Mouse (Mus musculus) liver, adult 2 months (tissue): ENCODE results near the gene Ssbp4. TPM values are rescaled to one million over a fixed set of nuclear protein-coding genes. Genes with fewer than 3 reads are reported as not detected.

Experiments used
- DNase-seq: peaks from one replicate; pipeline ENCODE4 v3.0.0-alpha.2; 2011; ENCODE audit warnings: low read depth, low spot score; ENCODE audit errors: extremely low read depth
- H3K27ac ChIP-seq: fragments of 200-500 bp; replicated peaks from 2 replicates; pipeline ENCODE4 v1.5.1; 2012; ENCODE audit warnings: low read depth, mild to moderate bottlenecking, control low read depth, inconsistent platforms, low read length; ENCODE audit not compliant: insufficient read depth
- H3K27me3 ChIP-seq: fragments of 200-500 bp; 2 replicates; pipeline ENCODE4 v1.6.1; 2012; ENCODE audit warnings: mild to moderate bottlenecking, moderate library complexity, low read length, inconsistent platforms; ENCODE audit not compliant: control insufficient read depth, insufficient read depth
- H3K36me3 ChIP-seq: fragments of 200-500 bp; 2 replicates; pipeline ENCODE4 v1.6.1; 2012; ENCODE audit warnings: low read length, inconsistent platforms; ENCODE audit not compliant: control insufficient read depth, insufficient read depth
- H3K4me1 ChIP-seq: fragments of 200-500 bp; 2 replicates; pipeline ENCODE4 v1.6.1; 2011; ENCODE audit warnings: low read length; ENCODE audit not compliant: control insufficient read depth, insufficient read depth
- H3K4me3 ChIP-seq: fragments of 200-500 bp; 2 replicates; pipeline ENCODE4 v1.5.1; 2011; ENCODE audit warnings: low read depth, mild to moderate bottlenecking, control low read depth, low read length, moderate library complexity; ENCODE audit not compliant: insufficient read depth
- H3K79me2 ChIP-seq: fragments of 200-500 bp; 2 replicates; pipeline ENCODE4 v1.6.1; 2012; ENCODE audit warnings: inconsistent platforms, mild to moderate bottlenecking, low read length, moderate library complexity; ENCODE audit not compliant: control insufficient read depth, insufficient read depth
- H3K9ac ChIP-seq: fragments of 200-500 bp; 2 replicates; pipeline ENCODE4 v1.6.1; 2012; ENCODE audit warnings: low read depth, mild to moderate bottlenecking, control low read depth, inconsistent platforms, low read length
- CTCF ChIP-seq: fragments of 200-500 bp; IDR thresholded peaks from 2 replicates; pipeline ENCODE4 v1.5.1; 2011; ENCODE audit warnings: low read depth, low read length, control low read depth
- POLR2A ChIP-seq: fragments of 200-500 bp; IDR thresholded peaks from 2 replicates; pipeline ENCODE4 v1.6.1; 2011; ENCODE audit warnings: low read length, control low read depth; ENCODE audit not compliant: insufficient read depth; ENCODE audit errors: extremely low read depth
- WGBS: fragments of 180-500 bp; shearing (Covaris S2); methylation state at CpG from one replicate; pipeline ENCODE4 v1.1.7; 2018; 5-methylcytosine and 5-hydroxymethylcytosine counted together
- polyA plus RNA-seq: library from polyadenylated mRNA; depleted of rRNA; stranded (reverse); fragments of >200 nt; gene quantifications from 2 replicates; pipeline ENCODE4 v1.2.3, GENCODE M21; 2012
- total RNA-seq: library from RNA; depleted of rRNA; stranded (reverse); fragments of >200 nt; gene quantifications from 2 replicates; pipeline ENCODE4 v1.2.3, GENCODE M21; 2014

Ssbp4 gene
- total and polyA plus RNA-seq, 2 experiments, result 2.3 to 16.4 TPM

GRCm38 (mm10) chr8:70654121-70654520, 45.4 kb upstream of the Ssbp4 start:
- H3K4me1 ChIP-seq, result peaks cover 28% of the 10 kb centered on the region
- H3K9ac ChIP-seq, result 0 out of 2 replicates have a peak overlapping the region, but pooled peaks have one; percentile 18
- WGBS, result 29% methylated on average over 1 of the region's 1 CpGs
- peaks cover 19% of the 10 kb centered on the region; the same call in 1 of the 2 replicates for H3K79me2 ChIP-seq
- no peak overlapping the region for H3K4me3 ChIP-seq
- H3K27ac ChIP-seq, result no peak overlapping the region; the same call in 1 of the 2 replicates
- no peaks in the 10 kb centered on the region for H3K27me3 ChIP-seq
- no peak for TF ChIP-seq POLR2A
- TF ChIP-seq CTCF, result no peak
- DNase-seq, result no peak
- peaks cover 37% of the 10 kb centered on the region for H3K36me3 ChIP-seq

GRCm38 (mm10) chr8:70653226-70653625, 44.6 kb upstream of the Ssbp4 start:
- H3K79me2 ChIP-seq, result peaks cover 16% of the 10 kb centered on the region; the same call in 1 of the 2 replicates
- TF ChIP-seq POLR2A, result no peak
- peak; percentile 95 for TF ChIP-seq CTCF
- H3K4me1 ChIP-seq, result peaks cover 35% of the 10 kb centered on the region
- peak; percentile 87 for DNase-seq
- peak overlapping the region; percentile 65 for H3K9ac ChIP-seq
- no peak overlapping the region for H3K4me3 ChIP-seq
- H3K27me3 ChIP-seq, result no peaks in the 10 kb centered on the region
- peak overlapping the region; percentile 79 for H3K27ac ChIP-seq
- 8% methylated on average over 2 of the region's 2 CpGs for WGBS
- peaks cover 37% of the 10 kb centered on the region for H3K36me3 ChIP-seq

DNA sequence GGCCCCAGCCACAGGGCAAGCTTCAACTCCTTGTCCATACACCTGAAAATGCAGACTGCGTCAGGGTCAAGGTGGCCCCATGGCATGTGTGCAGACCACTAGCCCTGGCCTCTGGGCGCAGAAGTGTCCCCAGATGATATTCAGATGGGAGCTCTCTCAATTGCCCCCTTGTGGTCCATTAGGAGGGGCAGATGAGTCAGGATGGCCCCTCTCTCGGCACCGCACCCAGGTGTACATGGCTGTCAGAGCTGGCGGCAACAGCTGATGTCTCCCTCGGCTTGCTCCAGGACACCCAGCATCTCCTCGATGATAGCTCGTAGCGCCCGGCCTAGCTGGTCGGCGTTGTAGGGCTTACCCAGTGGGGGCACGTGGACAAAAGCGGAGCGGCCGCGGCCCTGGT, 41.7 kb upstream of the Ssbp4 start:
- 97% methylated on average over 17 of the region's 17 CpGs for WGBS
- Histone ChIP-seq H3K79me2 (peaks cover 10% of the 10 kb centered on the region; the same call in 1 of the 2 replicates), H3K4me1 (peaks cover 49% of the 10 kb centered on the region), H3K9ac (peak overlapping the region; percentile 10; the same call in 1 of the 2 replicates), H3K36me3 (peaks cover 27% of the 10 kb centered on the region), H3K4me3 (no peak overlapping the region), H3K27me3 (no peaks in the 10 kb centered on the region), H3K27ac (peak overlapping the region; percentile 80)
- no peak for TF ChIP-seq CTCF
- TF ChIP-seq POLR2A, result no peak
- DNase-seq, result no peak

DNA sequence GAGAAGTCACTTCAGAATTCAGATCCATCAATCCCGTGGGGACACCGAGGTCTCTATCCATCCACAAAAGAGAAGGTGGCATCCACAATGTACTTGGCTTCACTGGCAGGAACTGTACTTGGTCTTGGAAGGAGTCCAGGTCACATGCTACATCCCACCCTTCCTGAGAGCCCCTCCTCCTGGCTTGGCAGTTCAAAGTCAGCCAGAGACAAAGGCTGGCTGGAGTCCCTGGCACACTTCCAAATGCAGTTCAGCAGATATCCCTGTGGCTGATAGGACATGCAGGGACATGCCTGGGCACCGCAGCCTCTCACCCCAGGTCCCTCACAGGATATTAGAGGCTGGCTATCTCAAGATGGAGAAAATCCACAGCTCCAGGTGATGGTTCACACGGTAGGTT, 40.7 kb upstream of the Ssbp4 start:
- TF ChIP-seq POLR2A, result no peak
- no peak for TF ChIP-seq CTCF
- Histone ChIP-seq H3K36me3 (peaks cover 20% of the 10 kb centered on the region), H3K79me2 (peaks cover 8% of the 10 kb centered on the region; the same call in 1 of the 2 replicates), H3K27me3 (no peaks in the 10 kb centered on the region), H3K4me1 (peaks cover 50% of the 10 kb centered on the region), H3K9ac (no peak overlapping the region), H3K4me3 (no peak overlapping the region), H3K27ac (peak overlapping the region; percentile 92)
- 6% methylated on average over 4 of the region's 4 CpGs for WGBS
- peak; percentile 94 for DNase-seq

- TF ChIP-seq POLR2A, result no peak
- TF ChIP-seq CTCF, result no peak
- H3K27me3 ChIP-seq, result no peaks in the 10 kb centered on the region
- H3K36me3 ChIP-seq, result peaks cover 20% of the 10 kb centered on the region
- H3K4me1 ChIP-seq, result peaks cover 50% of the 10 kb centered on the region
- DNase-seq, result no peak
- H3K4me3 ChIP-seq, result no peak overlapping the region
- H3K9ac ChIP-seq, result peak overlapping the region; percentile 5; the same call in 1 of the 2 replicates
- peaks cover 8% of the 10 kb centered on the region; the same call in 1 of the 2 replicates for H3K79me2 ChIP-seq
- WGBS, result 26% methylated on average over 3 of the region's 3 CpGs
- peak overlapping the region; percentile 92 for H3K27ac ChIP-seq
These were observed 40.2 kb upstream of the Ssbp4 start for GRCm38 (mm10) chr8:70648921-70649320.

- peak; percentile 99 for DNase-seq
- Histone ChIP-seq H3K79me2 (peaks cover 8% of the 10 kb centered on the region; the same call in 1 of the 2 replicates), H3K27me3 (no peaks in the 10 kb centered on the region), H3K36me3 (peaks cover 20% of the 10 kb centered on the region), H3K4me1 (peaks cover 46% of the 10 kb centered on the region), H3K9ac (no peak overlapping the region; the same call in 1 of the 2 replicates), H3K27ac (peak overlapping the region; percentile 92), H3K4me3 (no peak overlapping the region)
- no peak for TF ChIP-seq CTCF
- TF ChIP-seq POLR2A, result no peak
- 20% methylated on average over 1 of the region's 1 CpGs for WGBS
These were observed 39.4 kb upstream of the Ssbp4 start for GRCm38 (mm10) chr8:70648164-70648442.
